Mouse (Mus musculus): Measurements from ENCODE around the gene Phlda3. TPM values are rescaled to one million over a fixed set of nuclear protein-coding genes. Genes with fewer than 3 reads are reported as not detected.
A peak's percentile ranks its signal among the peaks of the same experiment; 100 is the strongest.

Phlda3 gene
- polyA plus RNA-seq, 1 experiment: 62.1 TPM

GRCm38 (mm10) chr1:135793370-135794215 is 27.7 kb downstream of the Phlda3 start:
- Histone ChIP-seq H3K4me3 (ENCODE audit: control insufficient read depth, insufficient read depth, low read length) (no peak overlapping the region), H3K4me1 (replicated peaks; ENCODE audit: control insufficient read depth, insufficient read depth, low read length) (peaks cover 17% of the 10 kb centered on the region), H3K27ac (ENCODE audit: control insufficient read depth, insufficient read depth, low read length) (no peak overlapping the region), H3K36me3 (ENCODE audit: control insufficient read depth, insufficient read depth, low read length) (no peaks in the 10 kb centered on the region), H3K27me3 (ENCODE audit: control insufficient read depth, insufficient read depth, low read length) (no peaks in the 10 kb centered on the region)
- WGBS: 28% methylated on average over 27 of the region's 27 CpGs
- DNase-seq: peak; percentile 33
- TF ChIP-seq CTCF (IDR thresholded peaks at IDR 0.05; ENCODE audit: borderline replicate concordance, control insufficient read depth, extremely low read depth, insufficient read depth, low read length, poor library complexity) (peak; percentile 28; the same call in 1 of the 2 replicates), POLR2A (IDR thresholded peaks at IDR 0.05; ENCODE audit: control insufficient read depth, extremely low read depth, insufficient read depth, low read length, poor library complexity) (no peak)

- Histone ChIP-seq H3K27me3 (ENCODE audit: control insufficient read depth, insufficient read depth, low read length) (no peaks in the 10 kb centered on the region), H3K4me3 (ENCODE audit: control insufficient read depth, insufficient read depth, low read length) (no peak overlapping the region), H3K36me3 (ENCODE audit: control insufficient read depth, insufficient read depth, low read length) (no peaks in the 10 kb centered on the region), H3K27ac (ENCODE audit: control insufficient read depth, insufficient read depth, low read length) (no peak overlapping the region), H3K4me1 (replicated peaks; ENCODE audit: control insufficient read depth, insufficient read depth, low read length) (peaks cover 16% of the 10 kb centered on the region)
- WGBS: 44% methylated on average over 20 of the region's 20 CpGs
- TF ChIP-seq CTCF (IDR thresholded peaks at IDR 0.05; ENCODE audit: borderline replicate concordance, control insufficient read depth, extremely low read depth, insufficient read depth, low read length, poor library complexity) (no peak), POLR2A (IDR thresholded peaks at IDR 0.05; ENCODE audit: control insufficient read depth, extremely low read depth, insufficient read depth, low read length, poor library complexity) (no peak)
- no peak for DNase-seq
Observed at GRCm38 (mm10) chr1:135794216-135795134, 28.6 kb downstream of the Phlda3 start.

GRCm38 (mm10) chr1:135798492-135798891 is 32.6 kb downstream of the Phlda3 start:
- DNase-seq: no peak
- H3K27me3 ChIP-seq (ENCODE audit: control insufficient read depth, insufficient read depth, low read length): no peaks in the 10 kb centered on the region
- no peak overlapping the region for H3K27ac ChIP-seq (ENCODE audit: control insufficient read depth, insufficient read depth, low read length)
- peaks cover 13% of the 10 kb centered on the region for H3K4me1 ChIP-seq (replicated peaks; ENCODE audit: control insufficient read depth, insufficient read depth, low read length)
- WGBS: 74% methylated on average over 1 of the region's 1 CpGs
- no peak for TF ChIP-seq POLR2A (IDR thresholded peaks at IDR 0.05; ENCODE audit: control insufficient read depth, extremely low read depth, insufficient read depth, low read length, poor library complexity)
- no peak for TF ChIP-seq CTCF (IDR thresholded peaks at IDR 0.05; ENCODE audit: borderline replicate concordance, control insufficient read depth, extremely low read depth, insufficient read depth, low read length, poor library complexity)
- no peaks in the 10 kb centered on the region for H3K36me3 ChIP-seq (ENCODE audit: control insufficient read depth, insufficient read depth, low read length)
- no peak overlapping the region for H3K4me3 ChIP-seq (ENCODE audit: control insufficient read depth, insufficient read depth, low read length)

- Histone ChIP-seq H3K4me3 (ENCODE audit: control insufficient read depth, insufficient read depth, low read length) (no peak overlapping the region), H3K36me3 (ENCODE audit: control insufficient read depth, insufficient read depth, low read length) (no peaks in the 10 kb centered on the region), H3K4me1 (replicated peaks; ENCODE audit: control insufficient read depth, insufficient read depth, low read length) (peaks cover 7% of the 10 kb centered on the region), H3K27me3 (ENCODE audit: control insufficient read depth, insufficient read depth, low read length) (no peaks in the 10 kb centered on the region), H3K27ac (ENCODE audit: control insufficient read depth, insufficient read depth, low read length) (no peak overlapping the region)
- 67% methylated on average over 8 of the region's 8 CpGs for WGBS
- TF ChIP-seq POLR2A (IDR thresholded peaks at IDR 0.05; ENCODE audit: control insufficient read depth, extremely low read depth, insufficient read depth, low read length, poor library complexity) (no peak), CTCF (IDR thresholded peaks at IDR 0.05; ENCODE audit: borderline replicate concordance, control insufficient read depth, extremely low read depth, insufficient read depth, low read length, poor library complexity) (no peak)
- no peak for DNase-seq
Observed at GRCm38 (mm10) chr1:135799109-135799627, 33.2 kb downstream of the Phlda3 start.

- H3K36me3 ChIP-seq (ENCODE audit: control insufficient read depth, insufficient read depth, low read length): no peaks in the 10 kb centered on the region
- 90% methylated on average over 8 of the region's 8 CpGs for WGBS
- no peaks in the 10 kb centered on the region for H3K27me3 ChIP-seq (ENCODE audit: control insufficient read depth, insufficient read depth, low read length)
- peaks cover 7% of the 10 kb centered on the region for H3K4me1 ChIP-seq (replicated peaks; ENCODE audit: control insufficient read depth, insufficient read depth, low read length)
- H3K4me3 ChIP-seq (ENCODE audit: control insufficient read depth, insufficient read depth, low read length): no peak overlapping the region
- no peak overlapping the region for H3K27ac ChIP-seq (ENCODE audit: control insufficient read depth, insufficient read depth, low read length)
- TF ChIP-seq CTCF (IDR thresholded peaks at IDR 0.05; ENCODE audit: borderline replicate concordance, control insufficient read depth, extremely low read depth, insufficient read depth, low read length, poor library complexity) (no peak), POLR2A (IDR thresholded peaks at IDR 0.05; ENCODE audit: control insufficient read depth, extremely low read depth, insufficient read depth, low read length, poor library complexity) (no peak)
- no peak for DNase-seq
Observed at GRCm38 (mm10) chr1:135800192-135800950, 34.5 kb downstream of the Phlda3 start.
